Mouse (Mus musculus) forebrain, embryonic 12.5 days (tissue): ENCODE measurements at regions not wholly inside any gene's neighbourhood (a gene's known extent, or its start where the extent isn't known, plus 50 kb on each side); places are given as distances from the start of the nearest gene placed in this dataset.

Experiments
- ATAC-seq: fragments of 200-750 bp; cut with Nextera tagmentation; 2 replicates; pipeline ENCODE4 v1.8.0; 2017; ENCODE audit warnings: moderate TSS enrichment; ENCODE audit not compliant: low FRiP score
- H3K27ac ChIP-seq: fragments of 300-500 bp; sonication (generic); 2 replicates; pipeline ENCODE4 v1.5.1; 2016; ENCODE audit warnings: mild to moderate bottlenecking
- H3K27me3 ChIP-seq: fragments of 300-500 bp; sonication (generic); 2 replicates; pipeline ENCODE4 v1.6.1; 2016; ENCODE audit warnings: mild to moderate bottlenecking
- H3K36me3 ChIP-seq: fragments of 300-500 bp; sonication (generic); replicated peaks from 2 replicates; pipeline ENCODE4 v1.6.1; 2016; ENCODE audit warnings: mild to moderate bottlenecking
- H3K4me1 ChIP-seq: fragments of 300-500 bp; sonication (generic); 2 replicates; pipeline ENCODE4 v1.6.1; 2016
- H3K4me2 ChIP-seq: fragments of 300-500 bp; sonication (generic); 2 replicates; pipeline ENCODE4 v1.6.1; 2016; ENCODE audit warnings: mild to moderate bottlenecking, moderate library complexity
- H3K4me3 ChIP-seq: fragments of 300-500 bp; sonication (generic); replicated peaks from 2 replicates; pipeline ENCODE4 v1.5.1; 2016; ENCODE audit warnings: mild to moderate bottlenecking
- H3K9ac ChIP-seq: fragments of 300-500 bp; sonication (generic); 2 replicates; pipeline ENCODE4 v1.6.1; 2016; ENCODE audit warnings: mild to moderate bottlenecking
- H3K9me3 ChIP-seq: fragments of 300-500 bp; sonication (generic); 2 replicates; pipeline ENCODE4 v1.6.1; 2016
- WGBS: fragments of 180-500 bp; shearing (Covaris S2); methylation state at CpG from one replicate; pipeline ENCODE4 v1.1.7; 2016; 5-methylcytosine and 5-hydroxymethylcytosine counted together

GRCm38 (mm10) chr8:66785996-66786395, 74.0 kb upstream of the Naf1 start:
- no peak overlapping the region for H3K4me3 ChIP-seq

More at GRCm38 (mm10) chr8:66785996-66786395, 74.0 kb upstream of the Naf1 start:
- Histone ChIP-seq H3K27ac (no peak overlapping the region), H3K9me3 (no peaks in the 10 kb centered on the region), H3K4me1 (no peaks in the 10 kb centered on the region), H3K9ac (no peak overlapping the region), H3K27me3 (no peaks in the 10 kb centered on the region), H3K36me3 (no peaks in the 10 kb centered on the region), H3K4me2 (no peak overlapping the region)
- WGBS = 69% methylated on average over 3 of the region's 3 CpGs
- ATAC-seq = no peak
